Mouse (Mus musculus) left cerebral cortex, adult 18-20 months (tissue): ENCODE measurements around the gene Ccl9. TPM values are rescaled to one million over a fixed set of nuclear protein-coding genes. Genes with fewer than 3 reads are reported as not detected.

Experiments used
- DNase-seq, 2 experiments: peaks; one replicate each; pipeline ENCODE4 v3.0.0; 2021 to 2022; ENCODE audit warnings: low spot score in 2 of 2, mixed read lengths in 1 of 2
- long read RNA-seq, 2 experiments: library from polyadenylated mRNA; stranded (forward); transcript quantifications; one replicate each; pipeline ENCODE4 v2.0.0; 2021
- total RNA-seq, 2 experiments: library from RNA; stranded (reverse); gene quantifications; 2 replicates each; pipeline ENCODE4 v1.2.3; 2021

Ccl9 gene
- total RNA-seq = 1 to 10 TPM; 2.7 to 2.8 TPM
- long read RNA-seq, experiment 1 = 0 reads
- long read RNA-seq, experiment 2, partial matches to known transcripts = 0 of 3 reads
- long read RNA-seq, experiment 2, other reads (novel, unspliced or antisense) = 1 of 3 reads

GRCm38 (mm10) chr11:83578186-83578760 lies at the start of gene Ccl9:
Gene Ccl9, minus strand, starts transcription at chr11:83578636.
- no peak for DNase-seq

DNA sequence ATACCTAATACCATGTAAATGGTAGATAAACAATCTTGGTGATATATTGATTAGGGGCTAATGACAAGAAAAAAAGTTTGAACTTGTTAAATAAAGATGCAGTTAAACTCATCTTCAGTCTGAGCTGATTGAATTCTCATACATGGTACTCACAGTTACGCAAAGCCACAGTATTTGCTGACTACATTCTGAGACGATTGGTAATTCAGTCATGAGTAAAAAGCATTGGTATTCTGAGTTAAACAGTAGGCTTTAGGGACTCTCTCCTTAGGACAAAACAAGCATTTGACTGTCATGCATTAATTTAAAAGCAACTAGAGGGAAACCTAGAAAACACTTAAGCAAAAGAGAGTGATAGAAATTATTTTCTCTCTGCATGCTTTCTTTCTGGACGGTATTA lies 45.1 kb upstream of the Ccl9 start:
- no peak for DNase-seq

DNA sequence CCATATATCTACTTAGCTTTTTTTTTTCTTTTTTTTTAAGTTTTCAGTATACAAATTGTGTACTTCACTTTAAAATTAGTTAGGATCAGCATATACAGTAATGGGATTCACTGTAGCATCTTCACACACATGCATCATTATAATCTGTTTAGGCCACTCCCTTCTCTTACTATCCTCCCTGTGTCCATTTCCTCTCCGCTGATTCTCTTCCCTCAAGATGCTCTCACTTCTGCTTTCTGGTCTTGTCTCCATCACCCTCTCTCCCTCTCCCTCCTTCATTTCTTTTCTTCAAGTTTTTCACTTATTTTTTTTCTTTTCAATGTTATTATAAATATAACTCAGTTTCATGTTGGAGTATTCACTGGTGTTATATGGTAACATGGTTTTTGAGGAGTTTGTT lies 40.6 kb upstream of the Ccl9 start:
- DNase-seq = no peak

DNA sequence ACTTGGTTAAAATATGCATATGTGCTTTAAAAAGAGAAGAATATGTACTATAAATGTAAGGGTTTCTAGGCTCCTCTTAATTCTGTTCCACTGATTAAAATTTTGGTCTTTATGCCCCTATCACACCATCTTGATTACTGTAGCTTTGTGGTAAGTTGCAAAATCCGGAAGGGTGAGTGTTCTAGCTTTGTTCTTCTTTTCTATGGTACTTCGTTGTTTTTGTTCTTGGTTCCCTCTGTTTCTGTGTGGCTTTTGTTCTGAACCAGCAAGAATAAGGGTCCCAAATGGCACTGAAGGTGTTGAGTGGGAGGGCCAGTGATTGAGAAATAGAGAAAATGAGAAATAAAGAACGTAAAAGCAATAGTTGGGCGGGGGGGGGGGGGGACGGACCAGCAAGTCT lies 39.8 kb upstream of the Ccl9 start:
- no peak for DNase-seq

- no peak for DNase-seq
Measured at GRCm38 (mm10) chr11:83616586-83616985, 38.1 kb upstream of the Ccl9 start.

GRCm38 (mm10) chr11:83610900-83611299 lies 32.5 kb upstream of the Ccl9 start:
- DNase-seq = no peak

- DNase-seq = no peak
Measured at GRCm38 (mm10) chr11:83606396-83606795, 28.0 kb upstream of the Ccl9 start.

GRCm38 (mm10) chr11:83605535-83605934 lies 27.1 kb upstream of the Ccl9 start:
- DNase-seq = no peak

GRCm38 (mm10) chr11:83604698-83605097 lies 26.3 kb upstream of the Ccl9 start:
- DNase-seq = no peak

- DNase-seq = no peak
Measured at GRCm38 (mm10) chr11:83603399-83603798, 25.0 kb upstream of the Ccl9 start.

DNA sequence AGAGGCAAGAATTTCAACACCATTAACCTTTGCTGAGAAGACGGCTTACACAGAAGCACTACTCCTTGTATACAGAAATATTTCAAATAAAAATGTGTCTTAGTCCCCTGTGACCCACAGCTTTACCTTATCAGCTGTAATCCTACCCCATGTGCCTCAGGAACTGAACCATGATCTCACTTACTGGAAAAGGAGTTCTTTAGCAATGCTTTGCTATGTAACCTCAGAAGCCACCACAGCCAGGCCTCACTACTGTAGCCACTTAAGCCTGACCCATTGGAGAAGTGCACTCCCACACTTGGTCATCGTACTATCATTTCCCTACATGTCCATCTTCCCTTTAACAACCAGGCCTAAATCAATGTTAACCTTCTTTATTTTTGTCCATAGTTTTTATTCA lies 22.1 kb upstream of the Ccl9 start:
- no peak for DNase-seq

- DNase-seq = no peak
Measured at GRCm38 (mm10) chr11:83598991-83599390, 20.6 kb upstream of the Ccl9 start.

DNA sequence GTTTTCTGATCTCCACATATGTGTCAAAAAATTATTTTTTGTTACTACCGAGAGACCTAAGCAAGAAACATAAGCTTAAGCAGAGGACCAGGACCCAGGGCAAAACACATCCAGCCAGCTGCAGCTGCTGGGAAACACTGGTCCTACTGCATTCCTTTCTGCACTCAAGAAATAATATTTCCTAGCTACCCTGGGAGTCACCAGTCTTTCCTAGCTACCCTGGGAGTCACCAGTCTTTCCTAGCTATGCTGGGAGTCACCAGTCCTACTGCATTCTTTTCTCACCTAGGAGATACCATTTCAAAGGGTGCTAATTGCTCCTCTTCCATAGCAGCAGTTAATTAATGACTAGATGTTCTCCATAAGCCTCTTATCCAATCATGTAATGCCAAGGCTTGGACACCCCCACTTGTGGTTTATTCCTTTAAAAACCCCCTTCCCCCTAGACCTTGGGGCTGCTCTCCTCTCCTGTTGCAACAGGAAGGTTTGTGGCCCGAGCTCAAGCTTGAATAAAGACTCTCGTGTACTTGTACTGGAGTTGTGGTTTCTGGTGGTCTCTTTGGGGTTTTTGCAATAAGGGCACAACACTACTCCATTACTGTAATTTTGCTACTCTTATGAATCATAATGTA lies 19.9 kb upstream of the Ccl9 start:
- no peak for DNase-seq

GRCm38 (mm10) chr11:83597796-83598195 lies 19.4 kb upstream of the Ccl9 start:
- no peak for DNase-seq

- no peak for DNase-seq
Measured at GRCm38 (mm10) chr11:83595669-83596455, 17.4 kb upstream of the Ccl9 start.

DNA sequence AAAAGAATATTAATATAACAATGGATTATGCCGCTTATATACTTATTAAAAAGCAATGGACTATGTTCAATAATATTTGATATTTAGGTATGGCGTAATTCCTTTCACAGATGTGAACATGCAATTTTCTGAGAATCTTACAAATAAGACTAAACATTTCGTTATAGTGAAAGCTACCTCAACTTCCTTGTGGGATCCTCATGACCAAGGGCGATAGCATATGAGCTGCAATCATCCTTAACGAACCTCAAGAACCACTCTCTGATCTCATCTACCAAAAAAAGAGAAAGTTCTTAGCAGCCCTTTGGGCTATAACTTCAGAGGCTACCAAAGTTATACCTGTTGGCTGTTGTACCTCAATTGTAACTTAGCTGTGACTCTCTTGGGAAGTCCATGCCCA lies 15.0 kb upstream of the Ccl9 start:
- no peak for DNase-seq

DNA sequence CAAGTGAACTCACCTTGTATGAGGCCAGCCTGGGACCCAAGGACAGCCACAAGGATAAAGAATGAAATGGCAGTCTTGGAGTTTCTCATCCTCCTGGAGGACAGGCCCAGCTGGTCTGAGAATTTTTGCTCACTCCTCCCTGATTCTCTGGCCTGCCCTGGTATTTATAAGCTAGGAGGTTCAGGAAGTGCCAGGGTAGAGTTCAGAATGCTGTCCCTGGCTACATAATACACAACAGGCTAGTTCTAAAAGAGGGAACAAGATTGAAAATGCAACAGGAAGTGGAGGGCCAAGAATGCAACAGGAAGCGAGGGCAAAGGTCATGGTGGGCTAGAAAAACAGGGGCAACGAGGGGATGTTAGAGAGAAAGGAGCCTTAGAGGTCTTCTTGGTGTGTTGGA lies 14.4 kb upstream of the Ccl9 start, which contains the start of gene Ccl6:
Gene Ccl6, minus strand, starts transcription at position 235 of the 400 bp plus-strand sequence.
- DNase-seq = no peak

GRCm38 (mm10) chr11:83584232-83584631 lies 5.8 kb upstream of the Ccl9 start:
- DNase-seq = no peak

- no peak for DNase-seq
Measured at GRCm38 (mm10) chr11:83583450-83583754, 5.0 kb upstream of the Ccl9 start.

- no peak for DNase-seq
Measured at GRCm38 (mm10) chr11:83582626-83583449, 4.4 kb upstream of the Ccl9 start.
